Mouse (Mus musculus) heart, adult 9 months (tissue): ENCODE measurements around the gene Pbrm1.

Source experiments
- DNase-seq, 2 experiments: peaks; one replicate each; pipeline ENCODE4 v3.0.0; 2022; ENCODE audit warnings: low spot score in 2 of 2

Gene Pbrm1

DNA sequence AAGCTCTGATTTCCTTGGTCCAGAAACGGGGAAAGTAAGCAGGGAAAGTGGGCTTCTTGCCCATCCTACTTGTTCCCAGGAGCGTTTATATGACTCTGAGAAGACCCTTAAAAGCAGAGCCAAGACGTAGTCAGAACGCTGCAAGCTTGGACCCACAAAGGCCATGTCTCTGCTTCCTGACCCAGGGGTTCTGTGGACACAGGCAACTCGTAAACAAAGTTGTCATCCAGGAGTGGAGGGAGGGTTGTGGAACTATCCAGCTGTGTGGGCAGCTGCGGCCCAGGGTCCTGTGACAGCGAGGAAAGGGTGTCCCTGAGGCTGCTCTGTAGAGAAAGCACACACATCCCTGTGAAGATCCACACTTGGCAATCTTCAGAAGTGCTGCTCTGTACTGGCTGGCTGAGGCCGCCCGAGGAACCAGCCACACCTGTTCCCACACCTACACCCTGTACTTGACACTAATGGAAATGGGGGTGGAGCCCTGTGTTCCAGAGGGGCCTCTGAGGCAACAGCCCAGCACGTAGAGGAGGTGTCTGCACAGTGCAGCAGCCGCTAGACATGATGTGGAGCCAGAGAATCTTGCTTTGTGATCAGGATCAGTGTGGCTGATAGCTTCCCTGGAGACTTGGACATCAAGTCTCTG is 114.2 kb downstream of the Pbrm1 start:
- no peak for DNase-seq

- DNase-seq: no peak
Observed at GRCm38 (mm10) chr14:31134015-31135000, 115.4 kb downstream of the Pbrm1 start.

- DNase-seq: no peak
Observed at GRCm38 (mm10) chr14:31135495-31136410, 116.8 kb downstream of the Pbrm1 start.

DNA sequence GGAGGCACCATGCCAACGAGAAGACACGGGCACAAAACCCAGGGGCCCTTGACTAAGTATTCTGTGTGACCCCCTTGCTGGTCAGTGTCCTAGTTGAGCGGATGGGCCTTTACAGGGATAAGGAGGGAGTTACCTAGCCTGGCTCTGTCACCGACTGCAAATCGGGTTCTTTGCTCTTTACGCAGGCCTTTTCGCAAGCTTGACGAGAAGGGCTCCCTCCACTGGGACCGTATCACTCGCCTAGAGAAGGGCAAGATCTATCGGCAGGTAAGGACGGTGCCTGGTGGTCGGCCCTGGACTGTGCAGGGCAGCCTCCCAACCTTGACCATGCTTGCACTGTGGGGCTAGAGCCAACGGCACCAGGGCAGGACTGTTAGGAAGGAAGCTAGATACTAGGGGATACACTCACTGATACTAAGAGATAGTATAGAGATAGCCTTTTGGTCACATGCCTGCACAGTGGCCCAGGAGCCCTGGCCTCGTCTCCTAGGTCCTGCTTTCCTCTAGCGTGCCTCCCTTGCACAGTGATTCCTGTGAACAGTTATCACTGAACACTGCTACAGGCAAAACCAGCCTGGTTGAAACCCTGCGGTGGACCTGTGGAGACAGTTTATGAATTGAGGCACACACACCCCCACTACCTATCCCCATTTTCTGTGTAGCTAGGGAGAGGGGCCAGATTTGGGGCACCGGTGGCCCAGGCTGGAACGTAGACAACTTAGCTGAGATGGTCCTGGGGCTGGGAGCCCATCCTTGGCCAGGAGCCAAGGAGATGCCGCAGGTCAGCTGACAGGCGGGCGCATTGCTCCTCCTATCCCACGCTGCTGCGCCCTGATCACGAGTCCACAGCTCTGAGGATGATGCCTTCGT is 117.7 kb downstream of the Pbrm1 start:
- DNase-seq: no peak

GRCm38 (mm10) chr14:31137281-31137595 is 118.3 kb downstream of the Pbrm1 start:
- DNase-seq: no peak

DNA sequence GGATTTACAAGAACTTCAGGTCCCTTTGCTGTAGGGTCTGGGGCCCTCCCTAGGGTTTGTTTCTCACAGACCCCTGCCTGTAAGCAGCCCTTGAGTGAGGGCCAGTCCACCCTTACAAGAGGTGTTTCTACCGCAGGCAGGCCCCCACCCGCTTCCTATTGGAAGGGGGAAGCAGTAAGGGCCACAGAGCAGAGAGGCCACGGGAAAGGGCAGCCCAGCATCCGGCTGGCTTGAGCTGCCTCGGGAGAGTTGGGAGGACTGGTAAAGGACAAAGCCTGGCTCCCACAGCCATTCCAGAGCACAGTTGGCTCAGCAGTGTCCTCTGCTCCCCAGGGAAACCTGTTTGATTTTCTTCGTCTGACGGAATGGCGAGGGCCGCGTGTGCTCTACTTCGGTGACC is 118.9 kb downstream of the Pbrm1 start:
- no peak for DNase-seq

DNA sequence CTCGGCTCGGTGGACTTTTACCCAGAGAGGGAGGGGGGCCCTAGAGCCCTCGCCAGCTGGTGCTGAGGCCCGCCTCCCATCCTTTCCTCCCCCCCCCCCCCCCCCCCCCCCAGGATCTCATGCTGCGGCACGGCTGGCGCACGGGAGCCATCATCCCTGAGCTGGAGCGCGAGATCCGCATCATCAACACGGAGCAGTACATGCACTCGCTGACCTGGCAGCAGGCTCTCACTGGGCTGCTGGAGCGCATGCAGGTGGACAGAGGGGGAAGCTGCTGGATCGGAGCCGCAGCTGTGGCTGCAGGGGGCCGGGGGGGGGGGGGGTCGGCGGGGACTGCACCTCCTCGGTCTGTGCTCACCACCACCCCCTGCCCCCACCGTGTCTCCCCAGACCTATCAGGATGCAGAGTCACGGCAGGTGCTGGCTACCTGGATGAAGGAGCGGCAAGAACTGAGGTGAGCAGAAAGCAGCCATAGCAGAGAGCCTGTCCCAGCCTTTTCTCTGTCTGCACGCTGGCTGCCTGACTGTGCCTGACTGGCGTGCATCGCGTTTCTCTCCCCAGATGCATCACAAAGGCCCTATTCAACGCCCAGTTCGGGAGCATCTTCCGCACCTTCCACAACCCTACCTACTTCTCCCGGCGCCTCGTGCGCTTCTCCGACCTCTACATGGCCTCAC is 119.4 kb downstream of the Pbrm1 start:
- DNase-seq: no peak

GRCm38 (mm10) chr14:31138897-31139429 is 120.0 kb downstream of the Pbrm1 start:
- no peak for DNase-seq

DNA sequence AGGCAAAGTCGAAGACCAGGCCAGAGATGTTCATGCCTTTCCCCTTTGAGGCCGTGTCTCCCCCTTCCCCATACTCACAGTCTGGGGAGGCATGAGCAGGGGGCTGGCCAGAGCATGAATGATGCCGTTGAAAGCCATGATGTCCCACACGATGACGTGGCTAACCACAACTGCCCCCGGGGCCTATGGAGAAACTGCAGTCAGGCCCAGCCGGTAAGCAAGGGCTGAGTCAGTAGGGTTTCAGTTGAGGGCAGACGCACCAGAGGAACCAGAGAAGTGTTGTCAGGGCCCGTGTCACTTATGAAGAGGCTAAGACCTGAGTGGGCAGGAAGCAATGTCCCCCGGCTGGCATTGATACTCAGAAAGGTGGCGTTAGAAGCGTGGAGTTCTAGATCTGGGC is 120.7 kb downstream of the Pbrm1 start:
- DNase-seq: no peak

- DNase-seq: no peak
Observed at GRCm38 (mm10) chr14:31140141-31140540, 121.2 kb downstream of the Pbrm1 start.

DNA sequence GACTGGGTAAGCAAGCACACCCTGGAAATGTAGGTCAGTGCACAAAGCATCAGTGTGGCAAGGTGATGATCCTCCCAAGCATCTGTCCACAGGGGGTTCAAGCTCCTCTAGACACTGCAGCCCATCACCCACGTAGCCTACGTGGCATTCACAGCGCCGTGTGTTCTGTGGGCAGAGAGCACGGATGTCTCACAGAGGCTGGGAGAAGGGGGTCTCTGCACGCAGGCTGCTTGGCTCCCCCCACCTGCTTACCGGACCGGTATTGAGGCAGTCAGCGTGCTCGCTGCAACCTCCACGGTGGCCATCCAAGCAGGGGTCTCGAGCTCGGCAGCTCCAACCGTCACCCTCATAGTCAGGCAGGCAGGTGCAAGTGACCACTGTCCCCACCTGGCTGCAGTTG is 122.1 kb downstream of the Pbrm1 start:
- no peak for DNase-seq

GRCm38 (mm10) chr14:31145694-31146093 is 126.8 kb downstream of the Pbrm1 start:
- DNase-seq: no peak

- no peak for DNase-seq
Observed at GRCm38 (mm10) chr14:31160196-31161150, 141.5 kb downstream of the Pbrm1 start.

- no peak for DNase-seq
Observed at GRCm38 (mm10) chr14:31161191-31161590, 142.3 kb downstream of the Pbrm1 start.

DNA sequence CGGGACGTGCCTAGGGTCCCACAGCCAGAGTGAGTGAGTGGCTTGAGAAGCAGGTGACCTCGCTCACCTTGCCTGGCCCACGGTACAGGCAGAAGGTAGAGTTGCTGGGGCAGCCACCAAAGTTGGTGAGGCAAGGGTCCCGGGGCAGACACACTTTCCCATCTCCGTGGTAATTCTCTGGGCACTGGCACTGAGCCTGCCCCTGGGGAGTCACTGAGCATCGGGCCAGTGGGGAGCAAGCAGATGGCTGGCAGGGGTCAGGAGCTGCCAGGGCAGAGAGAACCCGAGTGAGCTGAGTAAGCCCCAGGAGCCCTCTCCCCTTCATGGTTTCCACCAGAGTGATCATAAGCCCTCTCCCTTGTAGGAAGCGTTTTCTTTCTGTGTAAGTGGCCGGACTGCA is 142.7 kb downstream of the Pbrm1 start:
- no peak for DNase-seq

GRCm38 (mm10) chr14:31164067-31164466 is 145.1 kb downstream of the Pbrm1 start:
- DNase-seq: peak in 1 of 2 experiments; percentile 49

- DNase-seq: peak; percentile 36 to 55
Observed at GRCm38 (mm10) chr14:31165010-31165409, 146.1 kb downstream of the Pbrm1 start.

GRCm38 (mm10) chr14:31165458-31165857 is 146.5 kb downstream of the Pbrm1 start:
- DNase-seq: no peak

- peak; percentile 43 to 66 for DNase-seq
Observed at GRCm38 (mm10) chr14:31165991-31166630, 147.2 kb downstream of the Pbrm1 start.
